Comparison of ENCODE assay signal across 16 mouse cellular contexts in genomic region chr17:35843514-35843913, GRCm38 (mm10). TPM values are rescaled to one million over a fixed set of nuclear protein-coding genes. Genes with fewer than 3 reads are reported as not detected.
DNase-seq lines count a peak whose midpoint lies in the region; ATAC-seq and TF ChIP-seq lines count a peak whose summit lies in the region.
"Had no signal": no experiment of that assay in that cellular context is flagged by ENCODE, and none has a peak within 500 bp of the region (broad histone marks: within the 10 kb centered on the region; RNA-seq: fewer than 3 reads in every experiment).

No protein-coding gene starts in this region.

- H3K27ac ChIP-seq in heart, embryonic 15.5 days = no peak overlapping the region
- no peak overlapping the region for H3K27ac ChIP-seq in heart, embryonic 11.5 days (ENCODE audit: low read depth, low read length)
- no peak overlapping the region for H3K27ac ChIP-seq in liver, embryonic 14.5 days
- no peak overlapping the region for H3K27ac ChIP-seq in thymus, adult 2 months (ENCODE audit: control insufficient read depth, insufficient read depth, low read length)
- H3K27ac ChIP-seq: embryonic facial prominence, embryonic 12.5 days; limb, embryonic 15.5 days had no signal

- peaks cover 37% of the 10 kb centered on the region for H3K36me3 ChIP-seq in heart, embryonic 15.5 days
- peaks cover 24% of the 10 kb centered on the region for H3K36me3 ChIP-seq in heart, embryonic 11.5 days (ENCODE audit: control insufficient read depth, insufficient read depth, low read length)
- H3K36me3 ChIP-seq in liver, embryonic 14.5 days (replicated peaks; ENCODE audit: control insufficient read depth, insufficient read depth, low read depth) = peaks cover 42% of the 10 kb centered on the region
- H3K36me3 ChIP-seq in thymus, adult 2 months (ENCODE audit: control insufficient read depth, insufficient read depth, low read length) = peaks cover 18% of the 10 kb centered on the region

- H3K9me3 ChIP-seq in heart, embryonic 15.5 days (replicated peaks) = no peaks in the 10 kb centered on the region
- no peaks in the 10 kb centered on the region for H3K9me3 ChIP-seq in heart, embryonic 11.5 days (replicated peaks; ENCODE audit: control insufficient read depth, low read length)
- H3K9me3 ChIP-seq in liver, embryonic 14.5 days (ENCODE audit: control insufficient read depth, low read length) = no peaks in the 10 kb centered on the region
- H3K9me3 ChIP-seq: embryonic facial prominence, embryonic 12.5 days; heart, embryonic 12.5 days; limb, embryonic 15.5 days; megakaryocyte, embryonic 14.5 days had no signal

- TF ChIP-seq EP300 in liver, embryonic 14.5 days (IDR thresholded peaks at IDR 0.05; ENCODE audit: low read depth) = no peak

- no peaks in the 10 kb centered on the region for H3K27me3 ChIP-seq in heart, embryonic 15.5 days
- H3K27me3 ChIP-seq in heart, embryonic 11.5 days (ENCODE audit: control insufficient read depth, insufficient read depth, low read length) = no peaks in the 10 kb centered on the region
- no peaks in the 10 kb centered on the region for H3K27me3 ChIP-seq in liver, embryonic 14.5 days (ENCODE audit: control insufficient read depth, insufficient read depth, low read length)
- H3K27me3 ChIP-seq in thymus, adult 2 months (ENCODE audit: control insufficient read depth, insufficient read depth, low read length) = no peaks in the 10 kb centered on the region
- H3K27me3 ChIP-seq: embryonic facial prominence, embryonic 12.5 days; heart, embryonic 12.5 days; limb, embryonic 15.5 days; megakaryocyte, embryonic 14.5 days had no signal

- H3K4me3 ChIP-seq in heart, embryonic 15.5 days = no peak overlapping the region
- no peak overlapping the region for H3K4me3 ChIP-seq in heart, embryonic 11.5 days (ENCODE audit: low read depth, low read length)
- no peak overlapping the region for H3K4me3 ChIP-seq in liver, embryonic 14.5 days (ENCODE audit: insufficient read depth in 1 of 2, low read depth in 2 of 2, low read length in 2 of 2)
- H3K4me3 ChIP-seq in thymus, adult 2 months (ENCODE audit: control insufficient read depth, insufficient read depth, low read length) = no peak overlapping the region
- H3K4me3 ChIP-seq: heart, embryonic 12.5 days; limb, embryonic 15.5 days; megakaryocyte, embryonic 14.5 days had no signal

- no peak for DNase-seq in liver, embryonic 14.5 days (ENCODE audit: low read depth in 3 of 3, low spot score in 3 of 3)
- no peak for DNase-seq in liver
- DNase-seq in thymus, adult 2 months = peak; percentile 28
- no peak for DNase-seq in thymus, postnatal 25 days
- no peak for DNase-seq in frontal cortex, postnatal 10 days (ENCODE audit: low spot score in 2 of 2)
- DNase-seq: cerebellum, adult 11 months; cerebellum, postnatal 36 days; gastrocnemius, postnatal 14 days; kidney, adult 18-20 months; thymus, postnatal 14 days had no signal

- 86% methylated on average over 3 of the region's 3 CpGs for WGBS in heart, embryonic 15.5 days
- WGBS in heart, embryonic 11.5 days (ENCODE audit: insufficient replicate concordance) = 92% methylated on average over 3 of the region's 3 CpGs
- WGBS in liver, embryonic 14.5 days (ENCODE audit: insufficient replicate concordance) = 87% methylated on average over 3 of the region's 3 CpGs
- 98% methylated on average over 3 of the region's 3 CpGs for WGBS in thymus, adult 2 months

- no peak overlapping the region for H3K9ac ChIP-seq in heart, embryonic 15.5 days
- no peak overlapping the region for H3K9ac ChIP-seq in heart, embryonic 11.5 days (ENCODE audit: low read depth, low read length)
- H3K9ac ChIP-seq in liver, embryonic 14.5 days (replicated peaks) = no peak overlapping the region
- H3K9ac ChIP-seq: embryonic facial prominence, embryonic 12.5 days; heart, embryonic 12.5 days; limb, embryonic 15.5 days had no signal

- TF ChIP-seq POLR2A in thymus, adult 2 months (IDR thresholded peaks at IDR 0.05; ENCODE audit: control insufficient read depth, extremely low read depth, insufficient read depth, low read length, poor library complexity) = no peak

- 0 out of 2 replicates have a peak overlapping the region, but pooled peaks have one; percentile 66 for H3K4me2 ChIP-seq in heart, embryonic 15.5 days
- no peak overlapping the region for H3K4me2 ChIP-seq in heart, embryonic 11.5 days
- H3K4me2 ChIP-seq in liver, embryonic 14.5 days (ENCODE audit: low read depth) = no peak overlapping the region
- H3K4me2 ChIP-seq: heart, embryonic 12.5 days; limb, embryonic 15.5 days had no signal

- TF ChIP-seq CTCF in liver, embryonic 14.5 days (IDR thresholded peaks at IDR 0.05; ENCODE audit: low read depth) = peak; percentile 47
- no peak for TF ChIP-seq CTCF in thymus, adult 2 months (IDR thresholded peaks at IDR 0.05; ENCODE audit: borderline replicate concordance, control insufficient read depth, extremely low read depth, insufficient read depth, low read length, poor library complexity)

- peaks cover 18% of the 10 kb centered on the region for H3K4me1 ChIP-seq in heart, embryonic 15.5 days (replicated peaks)
- H3K4me1 ChIP-seq in heart, embryonic 11.5 days (ENCODE audit: control insufficient read depth, insufficient read depth, low read length) = peaks cover 8% of the 10 kb centered on the region; the same call in 1 of the 2 replicates
- peaks cover 22 to 34% of the 10 kb centered on the region in 2 experiments for H3K4me1 ChIP-seq in liver, embryonic 14.5 days (replicated peaks; ENCODE audit: control insufficient read depth in 2 of 2, insufficient read depth in 2 of 2, low read length in 1 of 2)
- H3K4me1 ChIP-seq in thymus, adult 2 months (replicated peaks; ENCODE audit: control insufficient read depth, insufficient read depth, low read length) = peaks cover 8% of the 10 kb centered on the region

- ATAC-seq in heart, embryonic 15.5 days (replicated peaks; ENCODE audit: insufficient number of reproducible peaks, insufficient read depth, low FRiP score, low read depth) = no peak
- no peak for ATAC-seq in heart, embryonic 11.5 days (replicated peaks; ENCODE audit: insufficient number of reproducible peaks, low FRiP score, low TSS enrichment)
- ATAC-seq in liver, embryonic 14.5 days (ENCODE audit: insufficient read depth) = no peak

RNA-seq across cellular contexts. Expression of gene Mdc1, which starts 2.2 kb away (rescaled TPM):
- polyA plus RNA-seq in heart, embryonic 15.5 days (2015; fragmentation: Nextera tagmentation; extraction: Ambion mirVana) = 12.6 and 17.0 TPM in 2 replicates
- 19.0 and 19.5 TPM in 2 replicates for polyA plus RNA-seq in heart, embryonic 11.5 days (2014; fragmentation: Nextera tagmentation; extraction: Ambion mirVana)
- polyA plus RNA-seq in liver, embryonic 14.5 days (2012; rRNA removed) = 9.2 and 10.0 TPM in 2 replicates
- 6.3 and 9.1 TPM in 2 replicates for polyA plus RNA-seq in liver, embryonic 14.5 days (2014; fragmentation: Nextera tagmentation; extraction: Ambion mirVana)
- 17.4 and 22.4 TPM in 2 replicates for polyA plus RNA-seq in thymus, adult 2 months (2012; rRNA removed)

RNA-seq across cellular contexts. Expression of gene Tubb5, which starts 5.4 kb away (rescaled TPM):
- 567 and 662 TPM in 2 replicates for polyA plus RNA-seq in heart, embryonic 15.5 days (2015; fragmentation: Nextera tagmentation; extraction: Ambion mirVana)
- 855 and 931 TPM in 2 replicates for polyA plus RNA-seq in heart, embryonic 11.5 days (2014; fragmentation: Nextera tagmentation; extraction: Ambion mirVana)
- 460 and 467 TPM in 2 replicates for polyA plus RNA-seq in liver, embryonic 14.5 days (2012; rRNA removed)
- 330 and 363 TPM in 2 replicates for polyA plus RNA-seq in liver, embryonic 14.5 days (2014; fragmentation: Nextera tagmentation; extraction: Ambion mirVana)
- 1,522 and 2,049 TPM in 2 replicates for polyA plus RNA-seq in thymus, adult 2 months (2012; rRNA removed)

RNA-seq across cellular contexts. Expression of gene Nrm, which starts 17.6 kb away (rescaled TPM):
- 38.7 and 46.2 TPM in 2 replicates for polyA plus RNA-seq in heart, embryonic 15.5 days (2015; fragmentation: Nextera tagmentation; extraction: Ambion mirVana)
- polyA plus RNA-seq in heart, embryonic 11.5 days (2014; fragmentation: Nextera tagmentation; extraction: Ambion mirVana) = 44.5 and 48.1 TPM in 2 replicates
- 15.6 and 18.2 TPM in 2 replicates for polyA plus RNA-seq in liver, embryonic 14.5 days (2012; rRNA removed)
- polyA plus RNA-seq in liver, embryonic 14.5 days (2014; fragmentation: Nextera tagmentation; extraction: Ambion mirVana) = 20.1 and 22.4 TPM in 2 replicates
- 82.8 and 111 TPM in 2 replicates for polyA plus RNA-seq in thymus, adult 2 months (2012; rRNA removed)

RNA-seq across cellular contexts. Expression of gene Flot1, which starts 20.5 kb away (rescaled TPM):
- polyA plus RNA-seq in heart, embryonic 15.5 days (2015; fragmentation: Nextera tagmentation; extraction: Ambion mirVana) = 103 and 109 TPM in 2 replicates
- polyA plus RNA-seq in heart, embryonic 11.5 days (2014; fragmentation: Nextera tagmentation; extraction: Ambion mirVana) = 71.3 and 74.0 TPM in 2 replicates
- 22.4 and 34.7 TPM in 2 replicates for polyA plus RNA-seq in liver, embryonic 14.5 days (2012; rRNA removed)
- 27.8 and 29.2 TPM in 2 replicates for polyA plus RNA-seq in liver, embryonic 14.5 days (2014; fragmentation: Nextera tagmentation; extraction: Ambion mirVana)
- polyA plus RNA-seq in thymus, adult 2 months (2012; rRNA removed) = 62.4 and 70.4 TPM in 2 replicates

RNA-seq across cellular contexts. Expression of gene Ppp1r18, which starts 21.9 kb away (rescaled TPM):
- 17.9 and 21.4 TPM in 2 replicates for polyA plus RNA-seq in heart, embryonic 15.5 days (2015; fragmentation: Nextera tagmentation; extraction: Ambion mirVana)
- 21.3 and 25.0 TPM in 2 replicates for polyA plus RNA-seq in heart, embryonic 11.5 days (2014; fragmentation: Nextera tagmentation; extraction: Ambion mirVana)
- 8.7 and 10.7 TPM in 2 replicates for polyA plus RNA-seq in liver, embryonic 14.5 days (2012; rRNA removed)
- polyA plus RNA-seq in liver, embryonic 14.5 days (2014; fragmentation: Nextera tagmentation; extraction: Ambion mirVana) = 8.2 and 8.7 TPM in 2 replicates
- 174 and 176 TPM in 2 replicates for polyA plus RNA-seq in thymus, adult 2 months (2012; rRNA removed)
